Mouse (Mus musculus) olfactory bulb, adult 2 months (tissue): ENCODE data around the gene Copg1.
"Not testable (repeated sequence)": the region's sequence is repeated elsewhere in the genome, so short reads cannot be mapped to it uniquely, and the experiment has no call there.

Source experiments
- CTCF ChIP-seq: fragments of 200-500 bp; IDR thresholded peaks from 2 replicates; pipeline ENCODE4 v1.5.1; 2012; ENCODE audit warnings: low read depth, mild to moderate bottlenecking, low read length, moderate library complexity; ENCODE audit not compliant: insufficient read depth
- POLR2A ChIP-seq: fragments of 200-500 bp; IDR thresholded peaks from 2 replicates; pipeline ENCODE4 v1.6.1; 2012; ENCODE audit warnings: mild to moderate bottlenecking, low read depth, low read length, moderate library complexity; ENCODE audit not compliant: insufficient read depth

DNA sequence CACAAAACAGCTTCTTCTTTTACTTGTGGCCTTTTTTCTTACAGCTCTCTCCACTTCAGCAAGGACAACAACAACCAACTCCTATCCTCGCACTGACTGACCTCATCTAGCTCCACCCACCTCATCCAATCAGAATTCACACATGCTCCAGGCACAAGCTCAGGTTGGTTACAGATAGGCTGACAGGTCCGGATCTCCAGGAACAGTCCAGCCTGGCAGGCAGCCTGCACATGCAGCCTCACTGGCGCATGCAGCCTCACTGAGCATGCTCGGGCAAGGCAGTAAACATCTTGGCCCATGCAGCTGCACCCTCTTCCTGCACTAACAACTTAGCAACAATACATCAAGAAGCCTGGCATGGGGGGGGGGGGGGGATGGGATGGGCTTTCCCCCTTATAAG is 74.8 kb downstream of the Copg1 start:
- not testable (repeated sequence) for TF ChIP-seq CTCF, POLR2A
